Mouse (Mus musculus) brown adipose tissue, adult 24 weeks (tissue): Measurements from ENCODE around the gene Asb1. TPM values are rescaled to one million over a fixed set of nuclear protein-coding genes. Genes with fewer than 3 reads are reported as not detected.
A peak's percentile ranks its signal among the peaks of the same experiment; 100 is the strongest.

ENCODE experiments used
- H3K27ac ChIP-seq: fragments of 200-500 bp; replicated peaks from 2 replicates; pipeline ENCODE4 v1.5.1; 2012; ENCODE audit warnings: low read depth, mild to moderate bottlenecking, low read length
- H3K4me1 ChIP-seq: fragments of 200-500 bp; 2 replicates; pipeline ENCODE4 v1.6.1; 2012; ENCODE audit warnings: low read length, mixed read lengths; ENCODE audit not compliant: control insufficient read depth, insufficient read depth, insufficient read length
- H3K4me3 ChIP-seq: fragments of 200-500 bp; 2 replicates; pipeline ENCODE4 v1.5.1; 2012; ENCODE audit warnings: low read depth, mild to moderate bottlenecking, low read length, moderate library complexity; ENCODE audit not compliant: insufficient read depth
- polyA plus RNA-seq: library from polyadenylated mRNA; stranded (reverse); fragments of >200 nt; gene quantifications from 2 replicates; pipeline ENCODE4 v1.2.4, GENCODE M21; 2012; ENCODE audit not compliant: missing spikeins, insufficient read depth, insufficient read length

Asb1 gene
- polyA plus RNA-seq, 1 experiment = 5.0 TPM

GRCm38 (mm10) chr1:91533961-91534723 is 6.2 kb upstream of the Asb1 start:
- no peak overlapping the region for H3K4me3 ChIP-seq
- H3K4me1 ChIP-seq = no peaks in the 10 kb centered on the region
- H3K27ac ChIP-seq = no peak overlapping the region

DNA sequence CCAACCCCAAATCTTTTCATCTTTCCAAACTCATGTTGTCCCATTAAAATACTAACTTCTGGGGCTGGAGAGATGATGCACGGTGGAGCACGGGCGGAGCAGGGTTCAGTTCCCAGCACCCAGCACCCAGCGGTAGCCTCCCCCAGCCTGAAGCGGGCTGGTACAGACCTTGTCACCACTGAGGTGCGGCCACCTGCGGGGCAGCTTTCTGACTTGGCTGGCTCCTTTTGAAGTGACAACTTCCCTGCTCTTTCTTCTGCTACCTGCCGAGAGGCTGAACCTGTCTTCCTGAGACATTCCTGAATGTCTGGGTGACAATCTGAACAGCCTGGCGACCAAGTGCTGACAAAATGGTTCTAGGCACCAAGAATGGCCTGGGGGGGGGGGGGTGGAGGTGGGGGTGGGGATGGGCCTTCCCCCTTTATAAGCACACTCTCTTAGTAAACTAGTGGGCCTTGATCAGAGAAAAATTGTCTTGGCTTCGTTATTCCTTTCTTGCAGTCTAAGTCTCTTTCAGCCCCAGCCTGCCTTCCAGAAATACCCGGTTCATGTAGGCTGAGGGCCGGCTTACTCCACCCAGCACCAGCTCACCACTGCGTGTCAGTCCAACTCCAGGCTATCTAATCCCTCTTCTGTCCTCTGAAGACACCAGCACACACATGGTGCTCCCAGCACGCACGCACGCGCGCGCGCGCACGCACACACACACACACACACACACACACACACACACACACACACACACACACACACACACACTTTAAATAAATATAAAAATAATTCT is 2.4 kb upstream of the Asb1 start:
- no peak overlapping the region for H3K4me3 ChIP-seq
- no peak overlapping the region for H3K27ac ChIP-seq
- peaks cover 2% of the 10 kb centered on the region; the same call in 1 of the 2 replicates for H3K4me1 ChIP-seq

GRCm38 (mm10) chr1:91538570-91538929 is 1.8 kb upstream of the Asb1 start:
- peaks cover 2% of the 10 kb centered on the region; the same call in 1 of the 2 replicates for H3K4me1 ChIP-seq
- no peak overlapping the region for H3K4me3 ChIP-seq
- H3K27ac ChIP-seq = no peak overlapping the region

DNA sequence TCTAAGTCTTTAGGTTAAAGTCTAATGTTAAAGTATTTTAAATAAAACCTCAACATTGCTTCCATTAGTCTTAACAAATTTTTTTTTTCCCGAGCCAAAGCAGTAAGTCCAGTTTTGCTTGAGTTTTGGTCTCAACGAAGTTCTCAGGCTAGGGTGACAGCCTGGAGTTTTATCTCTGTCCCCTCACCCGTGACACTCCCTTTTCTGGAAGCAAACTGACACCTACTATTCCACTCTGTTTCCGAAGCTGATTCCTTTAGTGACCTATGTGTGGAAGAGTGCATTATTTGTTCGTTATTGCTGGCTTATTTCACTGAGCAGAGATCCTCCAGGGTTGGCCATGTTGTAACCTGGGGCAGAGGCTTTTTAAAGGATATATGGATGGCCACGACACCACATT is 1.1 kb upstream of the Asb1 start:
- Histone ChIP-seq H3K4me3 (peak overlapping the region; percentile 59; the same call in 1 of the 2 replicates), H3K4me1 (peaks cover 2% of the 10 kb centered on the region; the same call in 1 of the 2 replicates), H3K27ac (no peak overlapping the region)

GRCm38 (mm10) chr1:91539704-91540270 is 557 bp upstream of the Asb1 start:
- Histone ChIP-seq H3K4me1 (peaks cover 2% of the 10 kb centered on the region; the same call in 1 of the 2 replicates), H3K4me3 (peak overlapping the region; percentile 59), H3K27ac (no peak overlapping the region)

- Histone ChIP-seq H3K4me1 (peaks cover 2% of the 10 kb centered on the region; the same call in 1 of the 2 replicates), H3K4me3 (peak overlapping the region; percentile 81), H3K27ac (no peak overlapping the region)
Measured at GRCm38 (mm10) chr1:91541042-91541592, 773 bp downstream of the Asb1 start.

DNA sequence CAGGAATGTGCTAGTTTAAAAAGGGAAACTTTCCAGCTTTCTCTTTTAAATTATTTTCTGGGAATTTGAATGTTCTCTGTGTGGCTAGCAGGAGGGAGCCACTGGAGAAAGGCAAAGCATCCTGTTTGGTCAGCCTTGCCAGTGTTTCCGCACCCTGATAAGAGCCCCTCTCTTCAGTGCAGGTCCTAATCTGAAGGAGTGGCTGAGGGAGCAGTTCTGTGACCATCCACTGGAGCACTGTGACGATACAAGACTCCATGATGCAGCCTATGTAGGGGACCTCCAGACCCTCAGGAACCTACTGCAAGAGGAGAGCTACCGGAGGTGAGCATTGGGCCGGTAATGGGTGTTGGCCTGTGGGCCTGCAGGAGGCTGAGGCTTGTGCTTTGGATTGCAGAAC is 3.6 kb downstream of the Asb1 start:
- Histone ChIP-seq H3K4me3 (no peak overlapping the region), H3K27ac (no peak overlapping the region), H3K4me1 (peaks cover 2% of the 10 kb centered on the region; the same call in 1 of the 2 replicates)

GRCm38 (mm10) chr1:91545226-91545625 is 4.9 kb downstream of the Asb1 start:
- Histone ChIP-seq H3K4me1 (peaks cover 2% of the 10 kb centered on the region; the same call in 1 of the 2 replicates), H3K27ac (no peak overlapping the region), H3K4me3 (no peak overlapping the region)

DNA sequence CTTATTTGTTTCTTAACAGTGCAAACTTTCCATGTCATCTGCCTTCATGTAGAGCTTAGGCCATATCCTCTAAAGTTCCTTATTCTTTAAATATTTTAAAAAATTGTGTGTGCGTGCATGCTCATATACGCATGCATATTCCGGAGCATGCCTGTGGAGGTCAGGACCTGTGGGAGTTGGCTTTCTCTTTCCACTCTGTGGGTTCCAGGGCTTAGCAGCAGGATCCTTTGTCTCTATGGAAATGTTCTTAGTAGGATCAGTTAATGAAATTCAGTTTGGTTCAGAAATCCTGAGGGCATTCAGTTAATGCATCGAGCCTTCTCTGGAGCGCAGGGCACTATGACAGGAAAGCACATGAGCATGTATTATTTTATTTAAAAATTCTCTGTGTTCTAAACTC is 7.2 kb downstream of the Asb1 start:
- H3K27ac ChIP-seq = no peak overlapping the region
- no peak overlapping the region for H3K4me3 ChIP-seq
- H3K4me1 ChIP-seq = no peaks in the 10 kb centered on the region

DNA sequence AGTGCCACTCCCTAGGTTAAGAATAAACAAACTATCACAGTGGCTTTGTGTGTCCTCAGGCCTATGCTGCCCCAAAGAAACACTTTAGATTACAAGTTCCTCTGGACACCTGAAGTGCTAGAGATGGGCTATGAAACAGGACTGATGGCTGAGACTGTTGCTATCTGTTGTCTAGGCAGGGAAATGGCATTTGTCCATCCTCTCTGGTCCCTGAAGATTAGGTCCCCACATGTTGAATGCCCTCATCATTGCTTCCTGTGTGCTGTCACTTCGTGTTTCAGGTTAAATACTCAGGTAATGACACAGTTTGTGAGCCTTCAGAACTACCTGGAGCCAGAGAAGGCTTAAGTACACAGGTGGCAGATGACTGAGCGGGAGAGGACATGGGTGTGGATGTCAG is 8.7 kb downstream of the Asb1 start:
- H3K4me1 ChIP-seq = no peaks in the 10 kb centered on the region
- no peak overlapping the region for H3K4me3 ChIP-seq
- H3K27ac ChIP-seq = no peak overlapping the region

DNA sequence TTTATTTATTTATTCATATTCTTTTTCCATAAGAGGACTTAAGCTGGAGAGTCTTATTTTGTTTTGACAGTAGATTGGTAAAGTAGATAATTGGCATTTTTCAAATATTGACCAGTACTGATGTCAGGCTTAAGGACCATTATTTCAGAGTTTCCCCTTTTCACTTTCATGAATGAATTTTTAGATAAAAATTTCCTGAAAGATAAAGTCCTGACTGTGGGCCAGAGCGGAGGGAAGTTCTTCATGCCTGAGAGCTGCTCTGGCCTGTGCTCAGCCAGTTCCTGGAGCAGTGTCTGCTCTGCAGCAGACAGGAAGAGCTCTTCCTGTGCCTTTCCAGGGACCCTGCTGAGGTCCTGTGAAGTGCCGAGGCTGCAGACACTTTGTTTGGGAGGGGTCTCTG is 16.8 kb downstream of the Asb1 start:
- Histone ChIP-seq H3K4me3 (no peak overlapping the region), H3K27ac (no peak overlapping the region), H3K4me1 (no peaks in the 10 kb centered on the region)

GRCm38 (mm10) chr1:91561226-91561625 is 20.9 kb downstream of the Asb1 start:
- Histone ChIP-seq H3K4me3 (no peak overlapping the region), H3K4me1 (no peaks in the 10 kb centered on the region), H3K27ac (no peak overlapping the region)

- no peak overlapping the region for H3K4me3 ChIP-seq
- H3K27ac ChIP-seq = no peak overlapping the region
- H3K4me1 ChIP-seq = no peaks in the 10 kb centered on the region
Measured at GRCm38 (mm10) chr1:91562977-91563590, 22.7 kb downstream of the Asb1 start.

- H3K4me1 ChIP-seq = no peaks in the 10 kb centered on the region
- no peak overlapping the region for H3K4me3 ChIP-seq
- H3K27ac ChIP-seq = no peak overlapping the region
Measured at GRCm38 (mm10) chr1:91564004-91564403, 23.7 kb downstream of the Asb1 start.

GRCm38 (mm10) chr1:91564598-91564997 is 24.3 kb downstream of the Asb1 start:
- Histone ChIP-seq H3K4me1 (no peaks in the 10 kb centered on the region), H3K27ac (no peak overlapping the region), H3K4me3 (no peak overlapping the region)
